Mouse (Mus musculus): ENCODE measurements around the gene Cldn22. TPM values are rescaled to one million over a fixed set of nuclear protein-coding genes. Genes with fewer than 3 reads are reported as not detected.

Gene Cldn22
- polyA plus RNA-seq, 1 experiment, result 8.3 TPM

DNA sequence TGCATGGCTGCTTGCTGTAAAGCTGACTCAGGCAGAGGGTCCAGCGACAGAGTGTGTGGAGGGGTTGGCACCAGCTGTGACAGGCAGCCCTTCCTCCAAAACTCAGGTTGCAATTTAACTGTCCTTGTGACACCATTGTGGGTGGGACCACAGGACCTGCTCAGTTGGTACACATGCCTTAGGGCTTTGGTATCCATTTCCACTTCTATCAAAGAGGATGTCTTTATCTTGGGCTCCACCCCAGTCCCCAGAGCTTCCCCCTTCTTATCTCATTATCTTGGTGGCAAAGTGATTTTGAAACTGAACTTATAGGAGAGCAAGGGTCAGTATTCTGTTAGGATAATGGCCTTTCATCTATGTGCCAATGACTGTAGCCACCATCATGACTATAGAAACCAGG lies 9.7 kb downstream of the Cldn22 start:
- DNase-seq (ENCODE audit: low read depth), result no peak

DNA sequence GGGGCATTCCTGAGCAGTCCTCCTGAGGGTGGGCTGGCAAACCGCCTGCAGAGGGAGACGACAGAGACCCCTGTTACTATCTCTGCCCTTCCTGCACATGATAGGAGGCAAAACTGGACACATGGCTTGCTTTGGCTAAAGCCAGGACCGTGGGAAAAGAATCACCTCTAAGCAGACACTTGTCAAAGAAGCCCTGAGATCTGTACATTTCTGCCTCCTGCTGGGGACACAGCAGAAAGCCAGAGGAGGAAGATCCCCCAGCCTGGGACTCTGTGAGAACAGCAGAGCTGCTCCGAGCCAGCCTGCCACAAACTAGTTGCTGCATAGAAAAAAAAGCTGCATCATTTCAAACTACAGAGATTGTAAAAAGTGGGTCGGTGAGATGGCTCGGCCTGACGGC lies 18.8 kb downstream of the Cldn22 start:
- DNase-seq (ENCODE audit: low read depth), result no peak

DNA sequence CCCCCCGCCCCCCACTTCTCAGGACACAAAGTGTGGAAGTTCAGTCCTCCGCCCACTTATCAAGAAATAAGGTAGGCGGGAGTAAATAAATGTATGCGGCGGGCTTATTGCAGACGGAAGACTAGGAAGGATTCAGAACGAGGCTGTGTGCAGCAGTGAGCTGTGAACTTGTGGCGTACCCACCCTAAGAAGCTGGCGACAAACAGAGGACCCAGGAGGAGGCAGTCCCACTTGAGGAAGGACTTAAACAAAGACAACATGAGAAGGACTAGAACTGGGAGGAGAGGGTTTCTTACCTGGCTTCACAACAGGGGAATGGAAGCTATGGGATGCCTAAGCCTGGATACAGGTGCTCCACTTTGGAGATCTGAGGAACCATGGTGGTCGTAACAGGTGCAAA lies 19.4 kb downstream of the Cldn22 start:
- DNase-seq (ENCODE audit: low read depth), result no peak

GRCm38 (mm10) chr8:47845956-47846355 lies 21.7 kb downstream of the Cldn22 start:
- no peak for DNase-seq (ENCODE audit: low read depth)

- no peak for DNase-seq (ENCODE audit: low read depth)
Measured at GRCm38 (mm10) chr8:47847161-47847560, 22.9 kb downstream of the Cldn22 start.

DNA sequence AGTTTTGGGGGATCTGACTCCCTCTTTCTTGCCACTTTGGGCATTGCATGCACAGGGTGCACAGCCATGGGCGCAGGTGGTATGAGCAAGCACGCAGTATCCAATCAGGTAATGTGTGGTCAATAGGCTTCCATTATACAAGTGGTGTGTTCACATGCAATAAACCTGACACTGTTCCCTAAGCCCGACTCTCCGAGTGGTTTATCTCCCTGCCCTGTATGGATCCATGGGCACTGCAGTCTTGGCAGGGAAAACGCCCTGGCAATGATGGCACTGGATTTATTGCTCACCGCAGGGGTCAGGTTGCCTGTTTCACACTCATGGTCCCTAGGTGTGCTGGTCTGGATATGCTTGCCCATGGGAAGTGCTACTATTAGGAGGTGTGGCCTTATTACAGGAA lies 23.6 kb downstream of the Cldn22 start:
- no peak for DNase-seq (ENCODE audit: low read depth)

- no peak for DNase-seq (ENCODE audit: low read depth)
Measured at GRCm38 (mm10) chr8:47849842-47850241, 25.6 kb downstream of the Cldn22 start.

GRCm38 (mm10) chr8:47851824-47852502 lies 27.7 kb downstream of the Cldn22 start:
- no peak for DNase-seq (ENCODE audit: low read depth)

GRCm38 (mm10) chr8:47852737-47853136 lies 28.5 kb downstream of the Cldn22 start:
- no peak for DNase-seq (ENCODE audit: low read depth)

GRCm38 (mm10) chr8:47853356-47853755 lies 29.1 kb downstream of the Cldn22 start:
- DNase-seq (ENCODE audit: low read depth), result no peak

- no peak for DNase-seq (ENCODE audit: low read depth)
Measured at GRCm38 (mm10) chr8:47859259-47859658, 35.0 kb downstream of the Cldn22 start.

DNA sequence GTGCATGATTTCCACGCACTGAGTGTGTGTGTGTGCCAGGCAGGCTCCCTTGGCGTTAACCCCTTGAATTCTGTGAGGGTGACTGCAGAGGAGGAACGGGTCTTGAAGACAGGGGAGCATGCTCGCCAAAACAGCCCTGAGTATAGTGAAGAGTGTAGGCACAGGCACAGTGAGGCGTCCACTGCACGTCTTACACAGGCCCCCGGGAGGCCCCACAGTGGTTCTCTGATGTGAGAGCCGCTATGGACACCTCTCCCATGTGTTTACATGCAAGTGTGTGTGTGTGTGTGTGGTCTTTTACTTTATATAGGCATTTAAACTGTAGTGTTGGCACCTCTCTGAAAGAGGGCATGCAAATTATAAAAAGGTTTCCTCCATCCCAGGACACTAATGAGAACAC lies 42.3 kb downstream of the Cldn22 start:
- DNase-seq (ENCODE audit: low read depth), result no peak

DNA sequence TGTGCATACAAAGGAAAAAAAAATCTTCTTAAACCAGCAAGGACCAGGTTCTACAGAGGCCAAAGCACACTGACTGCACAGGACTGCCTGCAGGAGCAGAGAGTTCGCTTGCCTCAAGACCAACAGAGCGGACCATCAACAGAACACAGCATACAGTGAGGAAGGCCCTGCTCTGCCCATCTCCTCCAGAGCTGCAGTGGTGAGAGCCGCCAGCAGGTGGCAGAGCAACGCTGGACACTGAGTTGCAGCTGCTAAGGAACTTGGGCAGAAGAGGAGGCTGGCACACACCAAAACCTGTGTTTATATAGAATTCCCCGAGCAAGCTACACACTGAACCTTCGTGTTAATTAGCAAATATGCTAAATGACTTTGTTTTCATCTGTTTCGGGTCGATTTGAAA lies 42.8 kb downstream of the Cldn22 start:
- no peak for DNase-seq (ENCODE audit: low read depth)

- no peak for DNase-seq (ENCODE audit: low read depth)
Measured at GRCm38 (mm10) chr8:47872361-47873107, 48.3 kb downstream of the Cldn22 start.

DNA sequence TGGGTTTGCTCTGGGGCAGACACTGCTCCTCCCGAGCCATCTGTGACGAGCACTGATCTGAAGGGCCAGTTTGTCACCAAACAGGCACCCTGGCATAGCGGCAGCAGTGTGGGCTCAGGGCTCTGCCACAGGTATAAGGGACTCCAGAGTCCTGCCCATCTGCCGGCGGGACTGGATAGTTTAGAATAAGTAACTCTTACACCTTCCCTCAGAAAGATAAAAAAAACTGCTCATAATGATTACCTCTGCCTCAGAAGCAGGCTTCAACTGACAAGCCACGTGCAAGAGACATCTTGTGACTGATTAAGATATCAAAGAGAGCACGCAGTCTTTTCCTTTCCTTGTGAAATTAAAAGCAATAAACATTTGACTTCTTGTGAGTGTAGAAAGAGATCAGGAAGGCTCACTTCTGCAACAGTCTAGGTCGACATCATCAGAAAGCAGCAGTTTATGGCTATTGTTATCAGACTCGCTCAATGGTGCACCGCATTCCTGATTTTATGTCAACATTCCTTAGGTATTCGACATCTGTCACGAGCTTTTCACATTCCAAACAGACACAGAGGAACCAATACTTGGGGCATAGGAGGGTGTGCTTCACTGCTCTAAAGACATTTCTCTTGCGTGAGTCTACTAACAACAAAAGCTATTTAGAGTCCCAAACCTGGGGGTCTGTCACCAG lies 50.4 kb downstream of the Cldn22 start:
- DNase-seq (ENCODE audit: low read depth), result no peak

Other genes with a start within 250 kb of the Cldn22 start
- gene Ing2, start 148.9 kb upstream of the Cldn22 start, polyA plus RNA-seq (2012; rRNA removed), result 4.8 and 7.1 TPM in 2 replicates
- gene Cdkn2aip, start 110.5 kb upstream of the Cldn22 start, polyA plus RNA-seq (2012; rRNA removed), result 7.6 and 9.6 TPM in 2 replicates
- gene Cldn24, start 2.3 kb upstream of the Cldn22 start, polyA plus RNA-seq (2012; rRNA removed), result not detected in 2 replicates
- 9.1 and 9.7 TPM in 2 replicates for gene Wwc2, start 166.4 kb downstream of the Cldn22 start, polyA plus RNA-seq (2012; rRNA removed)

Measured in gonadal fat pad, adult 2 months (tissue).